Mouse (Mus musculus) retina, postnatal 7 days (tissue): ENCODE results near the gene Rap1a.

Experiments used
- DNase-seq: peaks from one replicate; pipeline ENCODE4 v3.0.0-alpha.2; 2012; ENCODE audit warnings: low read depth, low spot score

Rap1a gene

DNA sequence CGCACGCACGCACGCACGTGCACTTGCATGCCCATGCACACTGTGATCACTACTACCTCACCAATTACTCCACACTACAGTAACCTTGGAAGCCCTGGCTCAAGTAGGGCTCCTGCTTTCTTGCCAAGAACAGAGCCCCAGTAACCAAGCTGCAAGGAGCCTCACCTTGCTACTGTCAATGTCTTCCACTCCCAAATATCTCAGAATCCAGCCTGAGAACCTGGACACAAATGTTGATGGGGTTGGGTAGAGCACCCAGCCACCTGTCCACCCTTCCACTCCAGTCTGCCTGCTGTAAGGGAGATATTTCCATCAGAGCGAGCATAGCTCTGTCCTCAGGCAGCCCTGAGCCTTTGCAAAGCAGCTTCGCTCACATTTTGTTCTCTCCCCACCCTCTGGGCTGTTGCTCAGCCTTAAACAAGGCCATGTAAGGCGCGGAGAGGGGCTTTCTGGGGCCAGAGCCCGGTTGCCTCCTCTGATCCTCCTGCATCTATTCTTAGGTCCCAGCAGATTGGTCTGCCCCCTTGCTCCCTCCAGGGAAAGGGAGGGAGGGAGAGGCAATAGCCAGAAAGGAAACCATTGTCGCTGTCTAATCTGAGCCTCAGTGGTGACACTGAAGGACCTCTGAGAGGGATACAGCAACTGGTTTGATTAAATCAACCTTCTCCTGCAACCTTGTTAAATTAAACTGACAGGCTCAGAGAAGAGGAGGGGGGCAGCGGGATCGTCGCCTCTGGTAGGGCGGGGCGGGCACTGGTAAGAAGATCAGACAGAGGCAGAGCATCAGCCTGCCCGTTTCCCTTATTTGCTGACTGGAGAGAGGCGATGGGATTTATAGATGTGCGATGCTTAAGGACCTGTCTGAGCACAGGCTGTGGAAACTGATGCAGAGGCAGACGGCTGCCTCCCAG is 105.4 kb downstream of the Rap1a start:
- DNase-seq: no peak

DNA sequence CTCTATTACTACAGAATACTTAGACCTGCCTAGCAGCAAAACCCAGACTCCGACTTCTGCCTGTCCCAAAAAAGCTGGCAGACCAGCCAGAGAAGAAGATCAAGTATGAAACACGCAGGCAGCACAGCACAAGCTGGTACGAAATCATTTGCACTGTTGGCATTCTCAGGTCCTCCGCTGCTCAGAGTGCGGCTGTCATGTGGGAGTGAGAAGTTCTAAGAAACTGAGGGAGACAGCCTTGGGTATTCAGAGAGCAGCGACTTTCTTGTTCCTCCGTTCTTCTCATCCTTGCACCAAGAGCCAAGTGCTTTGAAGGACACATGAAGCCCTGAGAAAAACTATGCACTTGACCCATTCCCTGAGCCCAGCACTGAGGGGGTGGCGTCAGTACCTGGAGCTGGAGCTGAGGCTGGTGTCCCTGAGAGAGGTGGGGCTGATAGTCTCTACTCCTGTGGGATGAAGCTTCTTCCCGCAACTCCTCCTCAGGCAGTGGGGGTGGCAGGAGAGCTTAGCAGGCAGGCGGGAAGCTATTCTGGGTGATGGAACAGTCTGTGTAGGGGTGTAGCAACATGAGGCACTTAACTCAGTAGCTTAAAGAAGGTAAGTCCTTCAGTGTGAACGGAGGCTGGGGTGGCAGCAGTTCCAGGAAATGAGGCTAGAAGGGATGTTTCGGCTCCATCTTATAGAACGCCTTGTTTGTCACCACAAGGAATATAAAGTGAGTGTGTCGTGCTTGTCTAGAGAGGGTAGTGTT is 107.6 kb downstream of the Rap1a start:
- DNase-seq: no peak

DNA sequence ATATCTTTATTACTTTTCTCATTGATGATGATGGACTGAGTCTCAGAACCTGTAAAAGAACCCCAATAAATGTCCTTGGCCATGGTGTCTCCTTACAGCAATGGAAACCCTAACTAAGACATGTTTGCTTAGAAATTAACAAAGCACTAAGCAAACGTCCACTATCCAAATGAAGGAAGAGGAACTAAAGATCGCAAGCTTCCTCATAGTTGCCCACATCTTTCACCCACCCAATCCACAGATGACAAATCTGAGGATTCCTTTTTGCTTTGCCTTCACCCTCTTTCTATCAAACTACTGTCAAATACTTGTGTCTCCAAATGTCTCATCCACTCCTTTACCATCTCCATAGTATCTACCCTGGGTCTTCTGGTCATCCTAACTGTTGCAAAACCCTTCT is 112.6 kb downstream of the Rap1a start:
- DNase-seq: no peak

DNA sequence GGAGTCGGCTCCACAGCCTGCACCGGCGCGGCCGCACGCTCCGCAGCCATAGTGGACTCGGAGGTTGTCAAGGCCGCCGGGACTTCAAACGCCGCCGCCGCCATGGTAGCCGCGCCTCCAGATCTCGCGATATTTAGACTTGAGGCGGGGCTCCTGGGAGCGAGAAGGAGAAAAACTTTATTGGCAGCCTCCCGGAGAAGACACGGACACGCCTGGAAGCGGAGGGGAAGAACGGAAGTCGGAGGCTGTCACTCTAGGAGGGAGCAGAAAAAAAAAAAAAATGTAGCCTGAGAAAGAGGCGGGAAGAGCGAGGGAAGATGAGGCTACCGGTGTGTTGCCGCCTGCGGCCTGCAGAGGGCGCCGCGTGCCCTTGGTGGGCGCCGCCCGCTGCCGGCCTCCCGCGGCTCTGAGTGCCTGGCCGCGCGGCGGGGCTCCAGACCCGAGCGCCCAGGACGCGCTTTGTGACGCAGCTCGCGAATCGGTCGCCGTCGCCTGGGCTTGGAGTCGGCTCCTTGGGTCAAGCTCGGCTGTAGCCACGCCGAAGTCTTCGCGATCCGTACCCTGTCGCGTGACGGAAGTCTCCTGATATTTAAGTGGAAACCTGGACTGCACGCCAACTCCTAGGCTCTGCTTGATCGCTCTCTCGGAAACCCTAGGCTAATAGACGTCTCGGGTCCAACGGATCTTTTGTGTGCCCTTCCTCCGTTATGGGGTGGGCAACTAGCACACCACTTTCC is 113.6 kb downstream of the Rap1a start, which contains the start of gene Ddx20:
Gene Ddx20, minus strand, starts transcription at position 251 of the 737 bp plus-strand sequence.
- peak; percentile 97 for DNase-seq

DNA sequence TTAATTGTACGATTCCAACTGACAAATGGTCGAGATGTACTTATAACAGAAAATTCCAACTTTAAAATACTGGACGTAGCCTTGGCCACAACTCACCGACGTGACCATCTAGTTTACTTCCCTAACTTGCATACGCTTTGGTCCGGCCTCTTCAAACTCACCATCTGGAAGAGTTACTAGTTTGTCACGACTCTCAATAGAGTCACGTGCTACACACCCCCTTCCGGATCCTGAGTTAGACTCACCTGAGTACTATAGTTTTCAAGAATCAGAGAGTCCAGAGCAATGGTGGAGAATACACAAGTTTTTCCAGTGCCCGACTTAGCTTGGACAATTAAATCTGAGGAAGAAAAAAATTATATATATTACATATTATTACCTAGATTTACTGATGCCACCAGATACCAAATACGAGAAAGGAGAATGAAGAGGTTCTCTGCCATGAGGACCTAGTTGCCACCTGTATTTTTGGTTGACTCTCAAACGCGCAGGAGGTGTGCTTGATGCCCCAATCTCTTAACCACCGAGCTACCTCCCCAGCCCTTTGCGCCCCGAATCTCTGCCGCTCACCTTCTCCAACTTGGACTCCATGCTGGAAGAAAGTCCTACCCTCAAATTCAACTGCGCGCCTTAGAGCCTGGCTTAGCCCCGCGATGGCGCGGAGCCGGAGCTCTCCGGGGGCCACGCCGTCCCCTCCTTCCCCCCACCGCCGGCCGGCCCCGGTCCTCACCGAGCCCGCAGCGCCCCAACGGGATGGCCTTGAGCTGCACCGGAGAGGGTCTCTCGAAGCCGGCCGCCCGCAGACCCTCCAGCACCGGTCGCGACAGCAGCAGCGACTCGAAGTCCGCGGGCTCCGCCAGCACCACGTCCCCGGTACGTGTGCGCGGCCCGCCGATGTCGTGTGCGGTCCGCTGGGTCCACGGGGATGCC is 114.5 kb downstream of the Rap1a start:
- DNase-seq: no peak

DNA sequence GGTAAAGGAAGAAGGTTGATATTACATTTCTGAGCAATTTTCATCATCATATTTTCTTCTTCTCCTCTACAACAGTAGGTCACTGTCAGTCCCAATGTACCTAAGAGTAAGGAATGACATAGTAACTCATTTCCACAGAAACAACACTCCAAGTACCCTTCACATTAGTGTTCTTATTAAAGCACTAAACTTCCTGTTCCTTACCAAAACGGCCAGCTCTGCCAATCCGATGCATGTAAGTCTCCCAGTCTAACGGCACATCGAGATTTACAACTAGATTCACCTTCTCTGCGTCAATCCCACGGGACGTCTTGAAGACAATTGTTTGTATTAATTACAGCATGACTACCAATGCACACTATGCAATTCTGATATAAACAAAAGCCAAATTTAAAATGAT is 120.8 kb downstream of the Rap1a start:
- DNase-seq: no peak
